Mouse (Mus musculus) forebrain, embryonic 14.5 days (tissue): Measurements from ENCODE around the gene Tubb4a. TPM values are rescaled to one million over a fixed set of nuclear protein-coding genes. Genes with fewer than 3 reads are reported as not detected.
A peak's percentile ranks its signal among the peaks of the same experiment; 100 is the strongest.

ENCODE experiments used
- ATAC-seq: fragments of 200-750 bp; cut with Nextera tagmentation; 2 replicates; pipeline ENCODE4 v1.8.0; 2017; ENCODE audit warnings: mild to moderate bottlenecking, moderate library complexity
- DNase-seq: peaks from one replicate; pipeline ENCODE4 v3.0.0-alpha.2; 2015; ENCODE audit warnings: low spot score
- H3K27ac ChIP-seq: fragments of 300-500 bp; sonication (generic); 2 replicates; pipeline ENCODE4 v1.5.1; 2014; ENCODE audit warnings: low read depth, mild to moderate bottlenecking, control low read depth, low read length, moderate library complexity
- H3K27me3 ChIP-seq: fragments of 300-500 bp; sonication (generic); replicated peaks from 2 replicates; pipeline ENCODE4 v1.6.1; 2014; ENCODE audit warnings: low read length, control low read depth, mixed read lengths; ENCODE audit not compliant: control insufficient read depth, insufficient read depth
- H3K36me3 ChIP-seq: fragments of 300-500 bp; sonication (generic); 2 replicates; pipeline ENCODE4 v1.6.1; 2014; ENCODE audit warnings: low read length, control low read depth; ENCODE audit not compliant: control insufficient read depth, insufficient read depth
- H3K4me1 ChIP-seq: fragments of 300-500 bp; sonication (generic); 2 replicates; pipeline ENCODE4 v1.6.1; 2014; ENCODE audit warnings: antibody characterized with exemption, low read length, control low read depth; ENCODE audit not compliant: control insufficient read depth, insufficient read depth
- H3K4me2 ChIP-seq: fragments of 300-500 bp; sonication (generic); 2 replicates; pipeline ENCODE4 v1.6.1; 2014; ENCODE audit warnings: mild to moderate bottlenecking, control low read depth, low read length
- H3K4me3 ChIP-seq: fragments of 300-500 bp; sonication (generic); 2 replicates; pipeline ENCODE4 v1.5.1; 2014; ENCODE audit warnings: low read depth, low read length, control low read depth
- H3K9ac ChIP-seq: fragments of 300-500 bp; sonication (generic); 2 replicates; pipeline ENCODE4 v1.6.1; 2014; ENCODE audit warnings: mild to moderate bottlenecking, low read length, control low read depth, moderate library complexity
- H3K9me3 ChIP-seq: fragments of 300-500 bp; sonication (generic); replicated peaks from 2 replicates; pipeline ENCODE4 v1.6.1; 2016; ENCODE audit warnings: low read length, control low read depth, mixed read lengths; ENCODE audit not compliant: control insufficient read depth
- WGBS: fragments of 180-500 bp; shearing (Covaris S2); extraction: QIAGEN DNeasy Blood & Tissue Kit; methylation state at CpG from one replicate; pipeline ENCODE4 v1.1.7; 2014; 5-methylcytosine and 5-hydroxymethylcytosine counted together
- polyA plus RNA-seq: library from polyadenylated mRNA; unstranded; fragments of >200 nt; fragmentation: Nextera tagmentation; extraction: Ambion mirVana; gene quantifications from 2 replicates; pipeline ENCODE4 v1.2.1, GENCODE M21; 2014

The Tubb4a gene
- polyA plus RNA-seq, 1 experiment from 2014 or later: 229 TPM

- DNase-seq (peak; percentile 25), ATAC-seq (no peak; the same call in 1 of the 2 replicates)
- Histone ChIP-seq H3K4me1 (peaks cover 6% of the 10 kb centered on the region), H3K4me2 (peak overlapping the region; percentile 78), H3K9me3 (no peaks in the 10 kb centered on the region), H3K27me3 (no peaks in the 10 kb centered on the region), H3K36me3 (no peaks in the 10 kb centered on the region), H3K4me3 (peak overlapping the region; percentile 69), H3K27ac (no peak overlapping the region), H3K9ac (peak overlapping the region; percentile 82)
- WGBS: under 1% methylated on average over 9 of the region's 9 CpGs
Observed at GRCm38 (mm10) chr17:57106035-57106368, 18.4 kb upstream of the Tubb4a start.

- 0% methylated on average over 47 of the region's 61 CpGs for WGBS
- 0 out of 2 replicates have a peak within 1 kb of the TSS, but pooled peaks have one; percentile 55 for H3K27ac ChIP-seq
- H3K27me3 ChIP-seq: no peaks in the 10 kb centered on the region
- peak within 1 kb of the TSS; percentile 69 for H3K4me3 ChIP-seq
- peaks cover 6% of the 10 kb centered on the region for H3K4me1 ChIP-seq
- H3K9me3 ChIP-seq: no peaks in the 10 kb centered on the region
- 0 out of 2 replicates have a peak, but pooled peaks cover 4% of the 10 kb centered on the region for H3K36me3 ChIP-seq
- peak; percentile 75 for DNase-seq
- peak within 1 kb of the TSS; percentile 82 for H3K9ac ChIP-seq
- peak; percentile 77 for ATAC-seq
- peak within 1 kb of the TSS; percentile 78 for H3K4me2 ChIP-seq
Observed at GRCm38 (mm10) chr17:57105181-57106034, 17.8 kb upstream of the Tubb4a start, which contains the start of gene Tnfsf9. Gene Tnfsf9, plus strand, starts transcription at chr17:57105325.

- Histone ChIP-seq H3K4me1 (peaks cover 6% of the 10 kb centered on the region), H3K4me3 (peak overlapping the region; percentile 69), H3K9ac (peak overlapping the region; percentile 82; the same call in 1 of the 2 replicates), H3K4me2 (peak overlapping the region; percentile 78), H3K27ac (no peak overlapping the region), H3K27me3 (no peaks in the 10 kb centered on the region), H3K36me3 (0 out of 2 replicates have a peak, but pooled peaks cover 4% of the 10 kb centered on the region), H3K9me3 (no peaks in the 10 kb centered on the region)
- DNase-seq (no peak), ATAC-seq (no peak)
- WGBS: 42% methylated on average over 4 of the region's 4 CpGs
Observed at GRCm38 (mm10) chr17:57104496-57104895, 16.9 kb upstream of the Tubb4a start.

- 0 out of 2 replicates have a peak, but pooled peaks cover 4% of the 10 kb centered on the region for H3K36me3 ChIP-seq
Observed at GRCm38 (mm10) chr17:57102276-57102675, 14.7 kb upstream of the Tubb4a start.

GRCm38 (mm10) chr17:57099629-57100325, 12.2 kb upstream of the Tubb4a start:
- Histone ChIP-seq H3K27me3 (peaks cover 4% of the 10 kb centered on the region; the same call in 1 of the 2 replicates), H3K4me1 (peaks cover 3% of the 10 kb centered on the region), H3K4me2 (no peak overlapping the region), H3K9ac (no peak overlapping the region), H3K4me3 (no peak overlapping the region), H3K36me3 (0 out of 2 replicates have a peak, but pooled peaks cover 4% of the 10 kb centered on the region), H3K9me3 (no peaks in the 10 kb centered on the region), H3K27ac (no peak overlapping the region)
- peak; percentile 17 for DNase-seq
- no peak for ATAC-seq
- WGBS: 7% methylated on average over 10 of the region's 10 CpGs

More at GRCm38 (mm10) chr17:57102276-57102675, 14.7 kb upstream of the Tubb4a start:
- H3K27me3 ChIP-seq: no peaks in the 10 kb centered on the region
- DNase-seq (no peak), ATAC-seq (no peak)
- peaks cover 6% of the 10 kb centered on the region for H3K4me1 ChIP-seq
- no peak overlapping the region for H3K9ac ChIP-seq
- H3K4me3 ChIP-seq: no peak overlapping the region
- no peak overlapping the region for H3K27ac ChIP-seq
- no peak overlapping the region for H3K4me2 ChIP-seq
- WGBS: 95% methylated on average over 2 of the region's 2 CpGs
- no peaks in the 10 kb centered on the region for H3K9me3 ChIP-seq

GRCm38 (mm10) chr17:57098321-57098720, 10.7 kb upstream of the Tubb4a start:
- 86% methylated on average over 5 of the region's 5 CpGs for WGBS
- no peak for ATAC-seq

GRCm38 (mm10) chr17:57096623-57096920, 9.0 kb upstream of the Tubb4a start:
- WGBS: under 1% methylated on average over 11 of the region's 11 CpGs
- Histone ChIP-seq H3K4me3 (peak overlapping the region; percentile 5; the same call in 1 of the 2 replicates), H3K36me3 (0 out of 2 replicates have a peak, but pooled peaks cover 4% of the 10 kb centered on the region), H3K4me2 (peak overlapping the region; percentile 39), H3K9ac (no peak overlapping the region), H3K27ac (no peak overlapping the region), H3K9me3 (no peaks in the 10 kb centered on the region), H3K27me3 (peaks cover 4% of the 10 kb centered on the region; the same call in 1 of the 2 replicates), H3K4me1 (peaks cover 3% of the 10 kb centered on the region)
- DNase-seq (peak; percentile 79), ATAC-seq (peak; percentile 86)

More at GRCm38 (mm10) chr17:57098321-57098720, 10.7 kb upstream of the Tubb4a start:
- Histone ChIP-seq H3K9me3 (no peaks in the 10 kb centered on the region), H3K9ac (no peak overlapping the region), H3K27ac (no peak overlapping the region), H3K27me3 (peaks cover 4% of the 10 kb centered on the region; the same call in 1 of the 2 replicates), H3K4me1 (peaks cover 3% of the 10 kb centered on the region), H3K36me3 (0 out of 2 replicates have a peak, but pooled peaks cover 4% of the 10 kb centered on the region), H3K4me2 (no peak overlapping the region), H3K4me3 (no peak overlapping the region)
- no peak for DNase-seq

- 1% methylated on average over 18 of the region's 19 CpGs for WGBS
- H3K27me3 ChIP-seq: peaks cover 4% of the 10 kb centered on the region; the same call in 1 of the 2 replicates
- H3K4me3 ChIP-seq: peak overlapping the region; percentile 5; the same call in 1 of the 2 replicates
- no peak overlapping the region for H3K27ac ChIP-seq
- H3K9me3 ChIP-seq: no peaks in the 10 kb centered on the region
- H3K4me1 ChIP-seq: peaks cover 3% of the 10 kb centered on the region
- H3K4me2 ChIP-seq: peak overlapping the region; percentile 39
- H3K9ac ChIP-seq: no peak overlapping the region
- H3K36me3 ChIP-seq: 0 out of 2 replicates have a peak, but pooled peaks cover 4% of the 10 kb centered on the region
- peak; percentile 75 for DNase-seq
- peak; percentile 85 for ATAC-seq
Observed at GRCm38 (mm10) chr17:57095855-57096622, 8.5 kb upstream of the Tubb4a start.
